Mouse (Mus musculus) ES-E14 (cell line): ENCODE measurements at regions not wholly inside any gene's neighbourhood (a gene's known extent, or its start where the extent isn't known, plus 50 kb on each side); places are given as distances from the start of the nearest gene placed in this dataset.

Experiments
- CHD2 ChIP-seq: IDR thresholded peaks from 2 replicates; pipeline ENCODE4 v1.6.1; 2014; ENCODE audit warnings: mild to moderate bottlenecking, low read depth, low read length, inconsistent platforms
- HCFC1 ChIP-seq: IDR thresholded peaks from 2 replicates; pipeline ENCODE4 v1.6.1; 2012; ENCODE audit warnings: low read length, inconsistent platforms, borderline replicate concordance; ENCODE audit not compliant: insufficient read depth
- ZC3H11A ChIP-seq: IDR thresholded peaks from 2 replicates; pipeline ENCODE4 v1.6.1; 2012; ENCODE audit warnings: low read depth, mild to moderate bottlenecking, inconsistent platforms, low read length, borderline replicate concordance

GRCm38 (mm10) chrX:140269742-140270457 is 72.2 kb upstream of the Frmpd3 start:
- TF ChIP-seq CHD2 (no peak), HCFC1 (no peak), ZC3H11A (no peak)
